Mouse (Mus musculus): ENCODE measurements around the gene Wdr35. TPM values are rescaled to one million over a fixed set of nuclear protein-coding genes. Genes with fewer than 3 reads are reported as not detected.
"Not testable (repeated sequence)": the region's sequence is repeated elsewhere in the genome, so short reads cannot be mapped to it uniquely, and the experiment has no call there.

The Wdr35 gene
- 10 to 100 TPM; 10.8 to 12.8 (median 11.6) TPM for total RNA-seq (2022)

GRCm38 (mm10) chr12:8973820-8974465 lies at the start of gene Wdr35:
Wdr35 (plus strand) TSS chr12:8973892.
- DNase-seq (ENCODE audit: low spot score): peak; percentile 86

DNA sequence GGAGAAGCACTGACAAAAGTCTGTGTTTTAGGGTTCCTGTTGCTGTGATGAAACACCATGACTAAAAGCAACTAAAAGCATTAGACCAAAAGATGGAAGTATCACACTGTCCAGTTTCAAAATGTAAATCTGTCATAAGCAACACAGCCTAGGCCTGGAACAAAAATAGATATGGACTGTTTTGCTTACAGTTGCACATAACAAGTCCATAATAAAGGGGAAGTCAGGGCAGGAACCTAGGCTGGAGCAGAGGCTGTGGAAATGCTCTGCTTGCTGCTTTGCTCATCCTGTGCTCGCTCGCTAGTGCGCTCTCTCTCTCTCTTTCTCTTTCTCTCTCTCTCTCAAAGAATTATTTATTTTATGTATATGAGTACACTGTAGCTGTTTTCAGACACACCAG lies 46.0 kb upstream of the Wdr35 start:
- DNase-seq (ENCODE audit: low spot score): no peak

- DNase-seq (ENCODE audit: low spot score): no peak
These were observed 44.9 kb upstream of the Wdr35 start for GRCm38 (mm10) chr12:8928766-8929165.

DNA sequence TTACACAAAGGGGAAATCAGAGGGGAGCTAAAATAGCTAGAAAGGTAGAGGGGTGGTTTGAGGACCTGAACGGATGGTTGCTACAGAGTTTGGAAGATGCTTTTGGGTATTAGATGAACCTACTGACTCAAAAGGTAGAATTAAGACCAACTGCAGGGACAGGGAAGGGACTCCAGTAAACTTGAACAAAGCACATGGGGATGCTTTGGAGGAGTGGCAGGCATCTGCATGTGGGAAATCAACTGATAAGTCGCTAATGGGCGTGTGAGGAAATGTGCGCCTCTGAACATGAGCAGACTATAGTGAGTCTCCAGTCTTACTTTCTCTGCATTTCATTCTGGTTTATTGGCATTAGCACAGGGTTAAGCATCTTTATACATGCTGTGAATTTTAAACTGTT lies 42.6 kb upstream of the Wdr35 start:
- no peak for DNase-seq (ENCODE audit: low spot score)

DNA sequence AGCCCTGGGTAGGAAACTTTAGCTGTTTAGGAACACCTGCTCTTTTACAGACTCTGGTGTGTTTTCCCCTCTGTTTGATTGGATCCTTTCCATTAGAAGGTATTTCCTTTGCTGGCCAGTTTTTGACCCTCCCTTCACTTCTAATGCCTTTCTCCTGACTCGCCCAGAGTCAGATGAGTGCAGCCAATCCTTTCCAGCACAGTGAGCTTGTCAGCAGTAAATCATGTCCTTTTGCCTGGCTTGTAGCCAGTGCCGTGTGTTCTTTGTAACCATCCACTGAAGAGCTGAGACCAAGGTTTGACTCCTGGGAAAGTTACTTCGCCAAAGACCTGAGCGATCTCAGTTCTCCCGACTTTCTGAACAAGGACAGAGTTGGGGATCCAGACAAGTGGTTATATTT lies 38.3 kb upstream of the Wdr35 start:
- peak; percentile 36 for DNase-seq (ENCODE audit: low spot score)

DNA sequence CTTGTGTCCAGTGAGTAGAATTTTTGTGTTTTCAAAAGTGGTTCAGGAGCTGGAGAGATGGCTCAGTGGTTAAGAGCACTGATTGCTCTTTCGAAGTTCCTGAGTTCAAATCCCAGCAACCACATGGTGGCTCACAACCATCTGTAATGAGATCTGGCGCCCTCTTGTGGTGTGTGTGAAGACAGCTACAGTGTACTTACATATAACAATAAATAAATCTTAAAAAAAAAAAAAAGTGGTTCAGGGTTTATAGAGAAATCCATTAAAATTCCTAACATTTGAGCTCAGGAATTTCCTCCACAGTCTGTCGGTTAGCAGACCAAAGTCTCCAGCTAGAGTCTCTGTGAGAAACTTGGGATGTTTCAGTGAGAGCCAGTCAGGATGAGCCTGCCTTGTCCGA lies 37.5 kb upstream of the Wdr35 start:
- DNase-seq (ENCODE audit: low spot score): not testable (repeated sequence)

DNA sequence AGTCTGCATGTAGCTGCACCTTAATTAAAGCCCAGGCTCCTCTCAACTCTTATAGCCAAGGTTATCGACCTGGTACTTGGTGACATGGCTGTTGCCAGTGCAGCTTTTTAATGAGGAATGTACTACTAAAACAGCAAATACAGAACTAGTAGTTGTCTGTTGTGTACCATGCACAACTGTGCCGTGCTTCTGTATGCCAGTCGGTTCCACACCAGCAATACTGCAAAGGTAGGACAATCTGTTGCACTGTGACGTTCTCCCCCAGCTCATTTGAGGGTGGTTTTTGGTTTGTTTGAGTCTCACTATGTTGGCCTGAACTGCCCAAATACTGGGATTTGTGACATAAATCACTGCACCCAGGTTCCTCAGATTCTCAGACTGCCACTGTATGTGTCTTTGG lies 34.2 kb upstream of the Wdr35 start:
- DNase-seq (ENCODE audit: low spot score): no peak

DNA sequence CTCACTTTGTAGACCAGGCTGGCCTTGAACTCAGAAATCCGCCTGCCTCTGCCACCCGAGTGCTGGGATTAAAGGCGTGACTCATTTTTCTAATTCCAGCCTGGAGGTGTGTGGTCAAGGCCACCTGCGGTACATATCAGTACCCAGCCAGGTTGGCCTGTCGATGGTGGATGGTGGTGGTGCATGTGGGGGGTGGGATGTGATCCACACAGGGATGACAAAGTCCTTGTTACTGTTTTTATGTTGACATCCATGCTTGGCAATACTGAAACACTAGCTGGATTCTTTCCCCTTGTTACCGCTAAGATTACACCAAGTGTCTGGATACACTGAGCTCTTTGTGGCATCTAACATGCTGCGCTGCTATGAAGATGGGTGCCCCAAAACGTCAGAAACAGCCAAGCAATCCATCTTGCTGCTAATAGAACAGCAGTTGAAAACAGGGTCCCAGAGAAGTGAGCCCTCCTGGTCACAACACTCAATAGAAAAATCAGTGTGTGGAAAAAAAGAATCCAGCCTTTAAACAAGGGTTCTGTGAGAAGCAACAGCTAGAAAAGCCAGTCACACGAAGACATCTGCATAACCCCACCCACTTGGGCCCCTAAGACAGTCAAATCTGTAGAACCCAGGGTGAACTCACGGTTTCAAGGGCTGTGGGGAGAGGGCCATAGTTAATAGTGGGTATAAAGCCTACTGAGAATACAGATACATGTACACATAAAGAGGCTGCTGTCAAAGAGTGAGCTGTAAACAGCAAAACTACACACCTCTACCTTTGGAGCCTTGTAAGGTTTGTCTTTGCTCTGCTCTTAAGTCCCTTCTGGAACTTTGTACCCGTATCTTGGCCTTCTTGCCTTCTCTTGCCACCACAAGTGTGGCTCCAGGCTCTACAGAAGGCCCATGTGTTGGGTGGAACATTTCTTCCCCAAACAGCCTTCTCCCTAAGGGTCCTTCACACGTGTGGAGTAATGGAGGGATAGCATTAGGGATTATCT lies 33.4 kb upstream of the Wdr35 start:
- DNase-seq (ENCODE audit: low spot score): no peak

DNA sequence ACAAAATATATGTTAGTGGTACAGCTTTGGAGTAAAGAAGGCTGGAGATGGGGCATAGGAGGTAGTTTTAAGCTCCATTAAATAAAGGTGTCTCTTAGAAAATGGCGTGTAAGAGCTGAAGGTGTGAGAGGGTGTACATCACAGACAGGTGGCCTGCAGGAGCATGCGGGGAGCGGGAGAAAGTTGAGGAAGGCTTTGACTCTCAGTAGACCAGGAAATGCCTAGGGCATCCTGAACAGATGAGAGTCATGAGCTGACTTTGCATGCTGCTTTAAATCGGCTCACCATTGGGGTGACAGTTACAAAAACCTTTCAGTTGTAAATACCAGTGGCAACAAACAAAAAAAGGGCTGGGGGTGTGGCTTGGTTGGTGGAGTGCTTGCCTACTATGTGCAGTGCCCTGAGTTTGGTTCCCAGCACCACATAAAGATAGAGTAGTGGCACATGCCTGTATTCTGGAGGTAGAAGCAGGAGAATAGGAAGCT lies 32.5 kb upstream of the Wdr35 start:
- no peak for DNase-seq (ENCODE audit: low spot score)

DNA sequence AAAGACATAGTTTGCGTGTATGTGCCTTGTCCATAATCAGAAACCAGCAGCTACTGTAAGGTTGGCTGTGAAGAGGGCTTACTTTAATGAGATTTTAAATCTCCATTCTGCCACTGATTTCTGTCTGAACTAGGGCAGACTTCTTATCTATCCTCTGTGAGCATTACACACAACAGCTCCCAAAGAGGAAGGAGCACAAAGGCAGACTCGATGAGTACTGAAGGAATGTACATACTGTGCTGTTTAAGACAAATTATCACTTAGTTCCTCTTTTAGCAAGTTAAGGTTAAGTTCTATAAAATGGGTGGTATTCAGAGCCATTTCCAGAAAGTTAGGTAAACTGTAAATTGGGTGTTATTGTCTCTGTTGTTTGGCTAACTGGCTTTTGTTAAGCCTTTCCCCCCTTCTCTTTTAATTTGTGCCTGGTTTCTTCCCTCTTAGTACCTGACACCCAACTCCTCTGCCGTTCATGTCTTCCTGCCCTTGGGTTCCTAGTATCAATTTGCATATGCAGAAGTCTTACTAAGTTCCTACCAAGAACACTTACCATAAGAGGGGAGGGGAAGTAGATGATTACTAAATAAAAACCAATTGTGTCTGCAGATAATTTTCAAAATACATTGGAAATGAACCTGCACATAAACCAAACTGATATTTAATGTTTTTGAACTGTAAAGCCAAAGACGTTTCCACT lies 31.8 kb upstream of the Wdr35 start:
- no peak for DNase-seq (ENCODE audit: low spot score)

DNA sequence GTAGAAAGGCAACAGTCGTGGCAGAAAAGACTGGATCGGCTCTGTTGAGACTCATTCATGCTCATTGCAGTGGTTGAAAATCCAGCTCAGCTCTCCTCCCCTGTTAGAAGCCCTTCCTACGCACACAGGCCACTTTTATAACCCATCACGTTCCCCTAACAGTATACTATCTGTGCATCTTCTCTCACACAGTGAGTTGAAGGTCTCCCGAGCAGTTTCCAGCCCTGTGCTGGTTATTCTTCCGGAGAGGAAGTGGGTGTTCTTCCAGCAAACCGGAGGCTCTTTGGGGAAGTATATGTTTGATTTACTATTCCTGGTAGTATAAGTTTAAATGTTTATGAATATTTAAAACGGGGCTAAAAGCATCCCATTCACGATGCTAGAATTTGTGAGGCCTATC lies 26.5 kb upstream of the Wdr35 start:
- no peak for DNase-seq (ENCODE audit: low spot score)

DNA sequence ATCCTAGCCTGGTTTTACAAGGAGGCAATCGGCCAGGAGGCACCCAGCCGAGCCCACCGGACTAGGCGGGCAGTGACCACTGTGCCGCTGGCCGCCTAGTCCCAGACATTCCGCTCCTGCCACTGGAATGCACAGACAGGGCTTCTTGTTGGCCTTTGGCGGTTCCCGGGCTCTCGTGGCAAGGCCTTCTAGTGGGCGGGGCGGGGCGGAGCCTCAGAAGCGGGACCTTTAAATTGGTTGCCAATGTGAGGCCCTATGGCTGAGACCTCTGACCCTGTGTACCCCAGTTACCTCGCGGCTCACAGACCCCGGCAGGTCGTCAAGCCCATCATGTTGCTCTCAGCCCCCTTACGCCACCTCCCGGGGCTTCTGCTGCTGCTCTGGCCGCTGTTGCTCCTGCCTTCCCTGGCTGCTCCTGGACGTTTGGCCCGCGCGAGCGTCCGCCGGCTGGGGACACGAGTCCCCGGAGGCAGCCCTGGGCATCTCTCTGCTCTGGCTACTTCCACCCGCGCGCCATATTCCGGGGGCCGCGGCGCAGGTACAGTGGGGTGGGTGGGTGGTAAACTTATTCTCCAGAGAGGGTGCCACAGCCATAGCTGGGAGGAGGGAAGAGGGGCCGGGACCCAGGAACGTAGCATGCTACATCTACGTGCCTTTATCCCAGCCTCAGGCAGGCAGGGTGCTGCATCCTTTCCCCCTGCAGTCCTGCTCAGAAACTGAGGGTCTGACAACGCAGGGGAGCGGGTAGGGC lies 25.8 kb upstream of the Wdr35 start, which contains the start of gene Matn3:
Gene Matn3, plus strand, starts transcription at position 216 of the 751 bp plus-strand sequence.
- DNase-seq (ENCODE audit: low spot score): peak; percentile 69

DNA sequence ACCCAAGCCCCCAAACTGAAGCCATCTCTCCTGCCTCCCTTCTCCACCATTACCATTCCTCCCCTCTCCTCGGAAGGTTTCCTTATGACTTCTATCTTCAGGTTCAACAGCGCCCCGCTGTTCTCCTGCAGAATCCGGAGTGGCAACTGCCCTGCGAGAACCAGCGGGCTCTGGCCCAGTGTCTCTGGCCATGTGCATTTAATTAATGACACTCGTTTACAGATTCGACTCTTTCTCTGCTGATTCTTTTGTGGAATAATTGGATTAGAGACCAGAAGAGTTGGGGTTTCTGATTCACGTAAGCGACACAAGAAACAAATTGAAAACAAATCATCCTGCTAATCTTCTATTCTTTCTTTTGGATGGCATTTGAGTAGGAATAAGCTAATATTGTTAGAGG lies 20.6 kb upstream of the Wdr35 start:
- DNase-seq (ENCODE audit: low spot score): no peak

DNA sequence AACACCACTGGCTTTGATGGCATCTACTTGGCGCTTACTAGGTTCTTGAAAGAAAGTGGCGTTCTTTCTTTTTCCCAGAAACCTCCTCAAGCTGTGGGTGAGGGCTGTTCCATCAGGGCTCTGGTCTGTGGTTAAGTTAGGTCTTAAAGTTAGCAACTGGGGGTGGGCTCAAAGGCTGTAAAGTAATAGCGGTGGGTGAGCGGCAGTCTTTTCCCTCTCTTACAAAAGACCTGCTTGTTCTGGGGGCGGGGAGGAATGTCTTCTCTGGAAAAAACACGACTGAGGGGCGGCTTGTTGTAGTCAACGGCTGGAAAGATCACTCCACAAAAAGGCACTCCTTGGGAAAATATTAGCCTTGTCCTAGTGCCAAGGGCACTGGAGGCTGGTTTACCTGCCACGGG lies 19.5 kb upstream of the Wdr35 start:
- no peak for DNase-seq (ENCODE audit: low spot score)

- no peak for DNase-seq (ENCODE audit: low spot score)
These were observed 11.9 kb upstream of the Wdr35 start for GRCm38 (mm10) chr12:8961607-8962316.

DNA sequence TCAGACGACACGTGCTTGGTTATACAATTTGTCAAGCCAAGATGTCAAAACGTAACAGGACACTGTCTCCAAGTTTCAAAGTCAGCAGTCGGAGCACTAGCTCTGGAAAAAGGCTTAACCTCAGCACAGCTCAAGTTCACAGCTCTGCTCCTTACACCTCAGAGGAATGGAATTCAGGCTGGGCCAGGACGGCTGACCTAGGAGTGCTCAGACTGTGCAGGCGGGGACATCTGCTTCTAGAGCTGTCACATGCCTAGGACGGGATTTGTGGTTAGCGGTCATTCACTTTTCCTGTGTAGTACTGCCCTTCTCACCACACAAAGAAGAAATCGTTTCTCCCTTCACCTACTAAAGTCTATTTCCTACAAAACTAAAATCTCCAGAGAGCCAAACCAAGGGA lies 3.9 kb upstream of the Wdr35 start:
- DNase-seq (ENCODE audit: low spot score): peak; percentile 57

- DNase-seq (ENCODE audit: low spot score): no peak
These were observed 1.4 kb downstream of the Wdr35 start for GRCm38 (mm10) chr12:8975076-8975475.

DNA sequence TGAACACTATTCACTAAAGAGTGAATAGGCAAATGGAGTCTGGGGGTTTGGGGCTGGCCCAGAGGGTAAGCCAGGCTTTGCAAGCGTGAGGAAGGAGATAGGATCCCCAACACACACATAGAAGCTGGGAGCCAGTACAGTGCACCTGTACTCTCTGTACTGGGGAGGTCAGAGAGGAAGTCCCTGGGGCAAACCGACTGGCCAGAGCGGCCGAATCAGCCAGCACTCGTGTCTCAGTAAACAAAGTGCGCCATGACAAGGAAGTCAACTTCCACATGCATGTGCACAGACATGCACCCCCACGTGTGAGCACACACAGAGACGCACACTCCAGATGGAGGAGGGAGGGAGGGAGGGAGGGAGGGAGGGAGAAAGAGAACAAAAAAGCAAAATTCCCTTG lies 19.5 kb downstream of the Wdr35 start:
- DNase-seq (ENCODE audit: low spot score): no peak

GRCm38 (mm10) chr12:8998318-8998717 lies 24.6 kb downstream of the Wdr35 start:
- no peak for DNase-seq (ENCODE audit: low spot score)

GRCm38 (mm10) chr12:9002038-9002648 lies 28.5 kb downstream of the Wdr35 start:
- DNase-seq (ENCODE audit: low spot score): peak; percentile 71
